In the genomic region with DNA sequence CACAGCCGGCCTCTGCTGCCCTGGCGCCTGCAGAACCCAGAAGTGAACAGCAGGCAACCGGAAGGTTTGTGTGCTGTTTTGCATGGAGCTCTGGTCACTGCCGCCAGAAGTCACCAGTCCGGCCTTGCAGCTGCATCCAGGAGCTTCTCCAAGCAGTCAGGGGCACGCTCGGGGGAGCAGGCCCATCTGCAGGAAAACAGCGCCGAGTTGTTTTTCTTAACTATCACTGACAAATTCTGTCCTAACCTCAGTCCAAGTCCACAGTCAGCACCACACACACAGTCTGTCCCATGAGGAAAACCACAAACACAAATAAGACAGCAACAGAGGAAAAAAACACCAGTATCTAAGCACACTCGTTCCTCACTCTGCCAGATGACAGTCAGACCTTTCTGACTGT, we compare ENCODE assay signal across 25 mouse cellular contexts.
"Had no signal": no experiment of that assay in that cellular context is flagged by ENCODE, and none has a peak within 500 bp of the region (broad histone marks: within the 10 kb centered on the region; RNA-seq: fewer than 3 reads in every experiment).

No protein-coding gene starts in this region.

- H3K9me3 ChIP-seq: heart, embryonic 15.5 days; hindbrain, embryonic 13.5 days; limb, embryonic 10.5 days had no signal

- DNase-seq: gastrocnemius, postnatal 14 days; gastrocnemius, postnatal 36 days; heart, adult 18-20 months; heart, postnatal 14 days; heart, postnatal 36 days; kidney, adult 11 months; kidney, adult 2 months; kidney, adult 9 months; kidney, postnatal 14 days; kidney, postnatal 36 days; layer of hippocampus, adult 9-11 months; layer of hippocampus, postnatal 36 days; liver; liver, embryonic 13.5 days had no signal

- H3K4me1 ChIP-seq: hindbrain, embryonic 13.5 days; kidney, embryonic 15.5 days; limb, embryonic 10.5 days; limb, embryonic 12.5 days; liver, embryonic 13.5 days had no signal

- H3K9ac ChIP-seq: heart, embryonic 13.5 days; heart, embryonic 15.5 days; hindbrain, embryonic 13.5 days; kidney, embryonic 15.5 days; limb, embryonic 12.5 days; liver, embryonic 13.5 days had no signal

- ATAC-seq: hindbrain, embryonic 16.5 days; intestine, embryonic 16.5 days had no signal

- H3K27ac ChIP-seq: heart, embryonic 10.5 days; heart, embryonic 13.5 days; heart, embryonic 15.5 days; hindbrain, embryonic 13.5 days; kidney, embryonic 15.5 days; kidney, postnatal 0 days; limb, embryonic 10.5 days; limb, embryonic 12.5 days; liver, embryonic 13.5 days had no signal

- H3K4me3 ChIP-seq: heart, embryonic 10.5 days; heart, embryonic 13.5 days; heart, embryonic 15.5 days; hindbrain, embryonic 13.5 days; kidney, embryonic 15.5 days; limb, embryonic 10.5 days; limb, embryonic 12.5 days; liver, embryonic 13.5 days had no signal

- H3K27me3 ChIP-seq: heart, embryonic 13.5 days; heart, embryonic 15.5 days; hindbrain, embryonic 13.5 days; kidney, embryonic 15.5 days; limb, embryonic 12.5 days; liver, embryonic 13.5 days had no signal

- H3K4me2 ChIP-seq: heart, embryonic 13.5 days; heart, embryonic 15.5 days; hindbrain, embryonic 13.5 days; kidney, embryonic 15.5 days; limb, embryonic 12.5 days; liver, embryonic 11.5 days; liver, embryonic 13.5 days had no signal
